Mouse (Mus musculus) left cerebral cortex, postnatal 25 days (tissue): ENCODE results near the gene Ptprd. TPM values are rescaled to one million over a fixed set of nuclear protein-coding genes. Genes with fewer than 3 reads are reported as not detected.

Source experiments
- DNase-seq, 2 experiments: peaks; one replicate each; pipeline ENCODE4 v3.0.0; 2022; ENCODE audit warnings: low spot score in 2 of 2, mixed read lengths in 1 of 2
- intact Hi-C: fragments of 180-260 bp; cut with DNase I; formaldehyde crosslinking; loops from one replicate; pipeline ENCODE4 v1.15.1; 2025
- total RNA-seq, 2 experiments: library from RNA; stranded (reverse); gene quantifications; 2 replicates each; pipeline ENCODE4 v1.2.3; 2021

Ptprd gene
- total RNA-seq, 2 experiments from 2014 or later, result 331 to 336 TPM

- no peak for DNase-seq
- intact Hi-C loops, result no loop called here
Observed at GRCm38 (mm10) chr4:76798010-76799007, 1413.5 kb downstream of the Ptprd start.

- no peak for DNase-seq
- intact Hi-C loops, result no loop called here
Observed at GRCm38 (mm10) chr4:76785389-76785788, 1426.4 kb downstream of the Ptprd start.

DNA sequence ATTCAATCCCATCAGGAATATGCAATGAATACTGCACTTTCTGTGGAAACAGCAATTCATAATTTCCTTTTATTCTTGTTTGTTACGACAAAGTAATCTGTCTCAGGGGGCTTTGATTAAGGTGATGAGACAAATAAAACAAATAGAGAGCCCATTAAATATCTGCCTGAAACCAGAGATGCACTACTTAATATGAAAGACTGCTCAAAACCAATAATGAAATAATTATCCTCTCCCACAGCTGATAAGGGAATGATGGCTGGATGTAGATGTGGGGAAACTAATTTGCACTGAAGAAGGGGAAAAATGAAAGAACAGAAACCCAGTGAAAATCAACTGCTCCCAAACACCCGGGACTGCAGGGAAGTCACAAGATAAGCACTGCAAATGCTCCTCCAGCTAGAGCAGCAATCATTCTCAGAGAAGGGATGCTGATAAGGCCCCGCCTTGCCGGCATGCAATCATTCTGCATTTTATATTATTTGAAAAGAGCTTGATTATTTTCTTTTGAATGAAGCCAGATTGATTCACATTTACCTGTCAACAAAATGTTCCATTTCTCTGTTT is 1432.1 kb downstream of the Ptprd start:
- intact Hi-C loops, result no loop called here
- no peak for DNase-seq

DNA sequence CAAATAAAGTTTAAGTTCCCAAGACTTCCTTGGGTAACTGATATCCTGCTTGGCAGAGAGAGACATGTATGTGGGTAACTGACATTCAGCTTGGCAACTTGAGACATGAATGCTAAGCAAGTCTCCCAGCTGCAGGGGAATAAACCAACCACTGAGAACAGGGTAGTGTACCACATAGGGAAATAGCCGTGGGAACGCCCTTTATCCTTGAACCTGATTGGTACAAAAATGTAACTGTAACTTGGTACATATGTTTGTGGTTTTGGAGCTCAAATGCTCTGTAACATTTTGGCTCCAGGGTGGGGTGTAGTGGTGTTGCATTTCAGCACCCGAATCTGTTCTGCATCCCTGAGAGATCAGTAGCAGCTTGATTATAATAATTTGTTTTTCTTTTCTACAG is 1444.8 kb downstream of the Ptprd start:
- intact Hi-C loops, result no loop called here
- DNase-seq, result no peak

- intact Hi-C loops, result no loop called here
- DNase-seq, result no peak
Observed at GRCm38 (mm10) chr4:76766429-76766828, 1445.3 kb downstream of the Ptprd start.

- intact Hi-C loops, result no loop called here
- no peak for DNase-seq
Observed at GRCm38 (mm10) chr4:76750709-76751108, 1461.1 kb downstream of the Ptprd start.

- intact Hi-C loops, result no loop called here
Observed at GRCm38 (mm10) chr4:76735831-76736230, 1475.9 kb downstream of the Ptprd start.

DNA sequence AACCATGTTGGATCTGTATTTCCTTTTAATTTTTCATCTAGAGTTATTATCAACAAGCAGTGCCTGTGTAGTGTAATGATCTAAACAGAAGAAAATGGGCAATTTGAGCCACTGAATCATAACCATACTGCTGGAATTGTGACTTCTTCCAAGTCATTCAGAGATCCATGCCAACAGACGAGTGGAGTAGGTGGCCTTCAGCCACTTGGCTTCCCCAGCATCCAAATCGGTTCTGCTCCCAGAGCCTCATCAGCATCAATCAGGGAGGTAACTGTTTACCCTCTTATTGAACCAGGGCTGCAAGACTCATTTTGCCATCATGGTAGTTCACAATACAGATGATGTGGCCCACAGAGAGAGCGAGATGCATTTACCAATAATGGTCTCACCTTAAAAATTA is 1536.0 kb downstream of the Ptprd start:
- intact Hi-C loops, result no loop called here
- DNase-seq, result no peak

More at GRCm38 (mm10) chr4:76735831-76736230, 1475.9 kb downstream of the Ptprd start:
- DNase-seq, result no peak

DNA sequence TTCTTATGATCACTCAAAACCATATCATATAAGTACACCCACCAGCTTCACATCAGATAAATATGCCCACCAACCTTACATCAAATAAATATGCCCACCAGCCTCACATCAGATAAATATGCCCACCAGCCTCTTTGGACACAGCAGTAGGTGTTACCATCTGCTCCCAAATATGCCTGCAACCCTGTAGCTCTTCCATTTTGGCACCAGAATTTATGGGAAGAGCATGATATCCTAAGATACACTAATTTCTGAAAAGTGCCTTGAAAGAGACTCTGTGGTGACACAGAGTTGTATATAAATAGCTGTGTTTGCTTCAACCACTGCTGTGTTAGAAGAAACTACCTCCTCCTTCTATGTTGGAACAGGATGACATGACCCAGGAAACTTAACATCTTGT is 1538.5 kb downstream of the Ptprd start:
- intact Hi-C loops, result no loop called here
- peak in 1 of 2 experiments; percentile 33 for DNase-seq

DNA sequence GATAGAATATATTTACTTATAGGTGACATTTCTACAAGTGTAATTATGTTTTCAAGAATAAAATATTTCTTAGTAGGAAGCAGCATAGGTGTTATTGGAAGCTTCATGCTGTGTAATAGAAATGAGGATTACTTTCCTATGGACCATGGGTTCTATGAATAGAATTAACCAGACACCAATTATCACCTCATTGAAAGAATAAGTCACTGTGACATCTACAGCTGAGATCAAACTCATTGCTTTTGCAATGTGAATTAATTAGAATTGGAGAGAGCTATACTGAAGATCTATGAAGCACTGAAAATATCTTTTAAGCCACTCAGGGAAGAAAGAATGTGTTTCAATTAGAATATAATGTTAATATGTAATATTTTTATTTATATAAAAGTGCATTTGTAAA is 1539.1 kb downstream of the Ptprd start:
- intact Hi-C loops, result no loop called here
- DNase-seq, result no peak

DNA sequence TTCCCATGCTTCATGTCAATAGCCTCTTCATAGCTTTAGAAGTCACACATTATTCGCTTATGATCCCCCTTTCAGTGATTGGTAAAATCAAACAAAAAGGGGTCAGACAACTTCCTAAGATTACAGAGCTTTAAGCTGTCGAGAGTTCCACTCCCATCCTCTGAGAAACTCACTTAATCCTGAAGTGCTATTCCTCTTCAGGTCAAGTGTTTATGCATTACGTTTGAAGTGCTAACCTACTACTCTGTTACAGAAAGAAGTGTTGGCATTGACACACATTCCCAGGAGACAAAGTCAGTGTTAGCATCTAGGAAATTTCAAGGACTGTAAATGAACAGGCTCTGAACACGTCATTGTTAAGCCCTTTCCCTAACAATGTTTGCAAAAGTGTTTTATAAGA is 1550.0 kb downstream of the Ptprd start:
- intact Hi-C loops, result no loop called here
- no peak for DNase-seq

DNA sequence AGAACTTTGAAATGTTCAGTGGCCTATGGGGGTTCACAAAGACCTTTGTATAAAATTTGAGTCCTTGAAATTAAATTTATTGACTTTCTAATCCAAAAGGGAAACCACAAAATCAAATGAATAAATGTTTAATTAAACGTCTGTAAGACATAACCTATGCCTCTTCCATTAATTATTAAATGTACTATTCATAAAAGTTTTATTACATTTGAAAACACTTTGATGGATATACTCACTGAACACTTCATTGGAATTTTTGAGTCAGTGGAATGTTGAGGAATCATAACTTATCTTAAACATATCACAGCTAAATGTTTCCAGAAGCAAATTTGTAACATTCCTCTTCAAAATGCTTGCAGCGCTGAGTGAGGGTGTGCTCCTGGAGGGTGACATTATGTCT is 1551.6 kb downstream of the Ptprd start:
- intact Hi-C loops, result no loop called here
- no peak for DNase-seq

DNA sequence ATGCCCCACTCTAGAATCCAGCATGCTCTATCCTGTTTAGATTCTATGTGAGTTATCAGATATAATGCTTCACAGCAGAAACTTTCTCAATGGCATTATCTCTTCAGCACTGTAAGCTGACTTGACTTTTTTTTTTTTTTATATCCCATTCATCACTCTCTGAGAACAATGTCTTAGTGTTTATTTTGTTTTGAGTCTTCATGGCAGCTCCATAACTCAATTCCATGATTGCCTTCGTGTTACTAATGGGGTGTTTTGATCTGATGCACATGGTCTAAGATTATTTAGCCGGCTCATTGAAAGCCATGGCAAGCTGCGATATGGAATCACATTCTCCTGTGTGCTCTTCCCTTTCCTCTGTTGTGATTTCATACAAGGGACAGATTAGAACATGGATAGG is 1555.0 kb downstream of the Ptprd start:
- DNase-seq, result no peak
- intact Hi-C loops, result no loop called here

DNA sequence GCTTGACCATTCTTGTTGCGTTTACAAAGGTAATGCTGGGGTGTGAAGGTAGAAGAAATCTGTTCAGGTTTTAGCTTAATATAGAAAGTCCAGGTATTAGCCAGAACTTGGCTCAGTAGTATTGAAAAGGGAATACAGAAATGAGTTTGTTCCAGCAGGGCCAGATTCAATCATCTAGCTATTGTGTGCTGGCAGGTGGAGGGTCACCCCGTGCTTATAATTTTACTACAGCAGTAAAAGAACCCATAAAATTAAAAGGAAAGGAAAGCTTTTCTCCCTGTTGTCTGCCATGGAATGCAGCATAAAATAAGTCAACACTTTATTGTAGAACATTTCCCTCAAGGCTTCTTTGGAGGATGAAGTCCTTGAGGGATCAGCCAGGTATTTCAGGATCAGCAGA is 1558.8 kb downstream of the Ptprd start:
- DNase-seq, result no peak
- intact Hi-C loops, result no loop called here

DNA sequence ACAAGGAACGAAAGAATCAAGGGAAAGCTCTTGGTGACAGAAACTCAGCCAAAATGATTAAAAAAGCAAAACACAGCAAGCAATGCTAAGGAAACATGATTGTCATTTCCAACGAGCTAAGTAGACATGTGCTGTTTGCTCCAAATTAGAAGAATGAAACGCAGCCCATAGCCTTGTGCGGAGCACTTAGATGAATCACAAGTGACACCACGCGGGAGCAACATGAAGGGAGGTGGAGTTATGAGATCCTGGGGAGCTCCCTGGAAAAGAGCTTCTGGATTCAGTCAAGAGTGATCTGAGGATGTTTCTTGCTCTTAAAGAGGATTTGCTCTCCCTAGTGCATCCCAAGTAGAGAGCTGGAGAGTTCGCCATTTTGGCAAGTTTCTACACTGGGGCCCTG is 1590.0 kb downstream of the Ptprd start:
- peak; percentile 26 to 67 for DNase-seq
- intact Hi-C loops, result no loop called here

DNA sequence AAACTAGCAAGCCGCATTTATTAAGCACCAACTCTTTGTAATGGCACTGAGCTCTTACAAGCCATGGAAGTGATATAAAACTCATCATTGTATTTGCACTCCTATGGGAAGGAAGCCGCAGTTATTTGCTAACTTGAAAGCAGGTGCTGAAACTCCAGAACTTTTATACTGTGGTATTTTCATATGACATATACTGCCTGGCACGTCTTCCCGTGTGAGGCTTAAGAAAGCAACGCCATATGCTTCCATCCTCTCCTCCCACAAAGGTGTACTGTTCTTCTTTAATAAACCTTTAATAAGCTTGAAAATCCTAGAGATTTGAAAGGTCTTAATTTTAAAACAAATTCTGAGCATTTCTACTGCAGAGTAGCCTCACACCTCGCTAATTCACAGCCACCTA is 1595.1 kb downstream of the Ptprd start:
- intact Hi-C loops, result no loop called here

DNA sequence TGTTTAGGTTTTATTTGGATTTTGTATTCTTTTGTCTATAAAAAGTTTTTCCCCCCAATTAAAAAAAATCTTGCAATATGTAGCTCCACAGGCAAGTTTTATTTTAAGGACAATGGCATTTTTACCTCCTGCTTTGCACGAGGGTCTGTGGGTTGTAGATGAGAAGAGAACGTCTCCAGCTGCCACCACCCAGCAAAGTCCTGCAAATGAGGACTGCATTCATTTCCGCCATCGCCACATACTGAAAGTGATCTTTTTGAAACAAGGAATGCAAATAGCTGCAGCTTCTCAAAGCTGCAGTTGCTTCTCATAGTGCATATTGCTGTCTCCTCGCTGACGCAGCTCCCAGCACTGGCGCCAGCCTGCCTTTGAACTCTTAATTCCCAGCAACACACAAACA is 1603.5 kb downstream of the Ptprd start:
- DNase-seq, result peak in 1 of 2 experiments; percentile 71
- intact Hi-C loops, result no loop called here

More for the DNA sequence above, 1595.1 kb downstream of the Ptprd start:
- DNase-seq, result peak in 1 of 2 experiments; percentile 40

DNA sequence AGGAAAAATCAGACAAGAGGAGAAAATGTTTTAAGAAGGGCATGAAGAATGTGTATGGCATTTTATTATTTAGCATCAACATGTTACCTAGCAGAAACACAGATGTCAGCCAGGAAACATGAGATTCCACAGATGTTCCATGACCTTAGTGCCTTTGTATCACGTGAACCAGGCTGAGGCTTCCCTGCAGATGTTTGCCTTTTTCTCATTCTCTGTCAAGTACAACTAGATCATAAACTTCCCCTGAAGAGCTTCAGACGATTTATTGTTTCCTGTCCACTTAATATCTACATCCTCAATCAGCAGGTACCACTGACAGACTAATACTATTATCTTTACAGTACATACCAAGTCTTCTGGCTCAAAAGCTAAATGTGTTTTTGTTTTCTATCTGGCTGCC is 1605.0 kb downstream of the Ptprd start:
- intact Hi-C loops, result no loop called here
- no peak for DNase-seq

DNA sequence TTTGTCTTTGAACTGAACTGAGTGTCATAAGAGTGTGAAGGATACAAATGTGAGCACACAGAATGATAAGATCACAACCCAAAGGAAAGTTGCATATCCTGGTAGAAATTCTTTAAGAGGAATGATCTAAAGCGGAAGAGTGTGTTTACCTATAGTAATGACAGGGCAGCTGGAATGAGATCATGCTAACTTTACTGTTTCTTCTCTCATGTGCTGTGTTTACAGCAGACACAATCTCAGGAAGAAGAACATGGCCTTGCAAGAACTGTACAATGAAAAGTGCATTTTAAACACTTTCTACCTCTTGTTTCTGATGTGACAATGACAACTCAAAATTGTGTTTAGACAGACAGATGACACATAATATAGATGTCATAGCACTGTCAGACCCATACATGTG is 1621.0 kb downstream of the Ptprd start:
- intact Hi-C loops, result no loop called here
- DNase-seq, result no peak

GRCm38 (mm10) chr4:76583025-76583424 is 1628.7 kb downstream of the Ptprd start:
- intact Hi-C loops, result no loop called here

DNA sequence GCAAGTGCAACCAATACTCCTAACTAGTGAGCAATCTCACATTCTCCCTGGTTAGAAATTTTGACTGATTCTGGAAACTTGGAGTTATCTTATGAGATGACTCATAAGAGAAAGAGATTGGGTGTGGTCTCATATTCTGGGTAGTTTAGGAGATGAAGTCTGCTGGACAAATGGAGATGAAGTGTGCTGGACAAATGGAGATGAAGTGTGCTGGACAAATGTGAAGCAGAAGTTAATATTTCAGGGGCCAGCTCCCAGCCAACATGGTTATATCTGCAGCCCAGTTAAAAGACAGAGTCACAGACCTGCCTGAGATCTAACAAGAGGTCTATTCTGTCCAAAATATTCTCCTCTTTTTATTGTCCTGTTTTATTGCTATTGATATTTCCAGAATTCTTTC is 1645.8 kb downstream of the Ptprd start:
- DNase-seq, result no peak
- intact Hi-C loops, result no loop called here

More at GRCm38 (mm10) chr4:76583025-76583424, 1628.7 kb downstream of the Ptprd start:
- DNase-seq, result peak in 1 of 2 experiments; percentile 52
